Mouse (Mus musculus) hindbrain, embryonic 16.5 days (tissue): ENCODE data around the gene Plekhm1. TPM values are rescaled to one million over a fixed set of nuclear protein-coding genes. Genes with fewer than 3 reads are reported as not detected.

Experiments
- ATAC-seq: fragments of 200-750 bp; cut with Nextera tagmentation; 2 replicates; pipeline ENCODE4 v1.8.0; 2017; ENCODE audit warnings: moderate TSS enrichment, moderate library complexity
- H3K27ac ChIP-seq: fragments of 300-500 bp; sonication (generic); 2 replicates; pipeline ENCODE4 v1.5.1; 2014; ENCODE audit warnings: low read depth, mild to moderate bottlenecking, control low read depth, low read length, moderate library complexity
- H3K27me3 ChIP-seq: fragments of 300-500 bp; sonication (generic); replicated peaks from 2 replicates; pipeline ENCODE4 v1.6.1; 2014; ENCODE audit warnings: low read length; ENCODE audit not compliant: control insufficient read depth, insufficient read depth
- H3K36me3 ChIP-seq: fragments of 300-500 bp; sonication (generic); 2 replicates; pipeline ENCODE4 v1.6.1; 2014; ENCODE audit warnings: mild to moderate bottlenecking, low read length, moderate library complexity, mixed read lengths; ENCODE audit not compliant: control insufficient read depth, insufficient read depth
- H3K4me1 ChIP-seq: fragments of 300-500 bp; sonication (generic); 2 replicates; pipeline ENCODE4 v1.6.1; 2014; ENCODE audit warnings: low read depth, low read length; ENCODE audit not compliant: control insufficient read depth, insufficient read depth
- H3K4me2 ChIP-seq: fragments of 300-500 bp; sonication (generic); 2 replicates; pipeline ENCODE4 v1.6.1; 2014; ENCODE audit warnings: mild to moderate bottlenecking, low read length, control low read depth, moderate library complexity
- H3K4me3 ChIP-seq: fragments of 300-500 bp; sonication (generic); 2 replicates; pipeline ENCODE4 v1.5.1; 2014; ENCODE audit warnings: mild to moderate bottlenecking, low read length, control low read depth, moderate library complexity
- H3K9ac ChIP-seq: fragments of 300-500 bp; sonication (generic); 2 replicates; pipeline ENCODE4 v1.6.1; 2014; ENCODE audit warnings: low read depth, mild to moderate bottlenecking, control low read depth, low read length, moderate library complexity
- H3K9me3 ChIP-seq: fragments of 300-500 bp; sonication (generic); 2 replicates; pipeline ENCODE4 v1.6.1; 2014; ENCODE audit warnings: mild to moderate bottlenecking, low read length, moderate library complexity; ENCODE audit not compliant: control insufficient read depth
- WGBS: fragments of 180-500 bp; shearing (Covaris S2); extraction: QIAGEN DNeasy Blood & Tissue Kit; methylation state at CpG from one replicate; pipeline ENCODE4 v1.1.7; 2014; 5-methylcytosine and 5-hydroxymethylcytosine counted together
- polyA plus RNA-seq: library from polyadenylated mRNA; unstranded; fragments of >200 nt; fragmentation: Nextera tagmentation; extraction: Ambion mirVana; gene quantifications from 2 replicates; pipeline ENCODE4 v1.2.1, GENCODE M21; 2015

The Plekhm1 gene
- polyA plus RNA-seq, 1 experiment from 2014 or later: 7.2 TPM

- Histone ChIP-seq H3K4me1 (no peaks in the 10 kb centered on the region), H3K4me3 (no peak overlapping the region), H3K36me3 (no peaks in the 10 kb centered on the region), H3K4me2 (no peak overlapping the region), H3K9me3 (no peaks in the 10 kb centered on the region), H3K27me3 (no peaks in the 10 kb centered on the region), H3K27ac (no peak overlapping the region), H3K9ac (no peak overlapping the region)
- ATAC-seq: no peak
- 56% methylated on average over 4 of the region's 4 CpGs for whole genome bisulfite sequencing
Observed at GRCm38 (mm10) chr11:103320646-103321045, 91.8 kb downstream of the Plekhm1 start.

- no peak for ATAC-seq
Observed at GRCm38 (mm10) chr11:103320196-103320595, 92.3 kb downstream of the Plekhm1 start.

DNA sequence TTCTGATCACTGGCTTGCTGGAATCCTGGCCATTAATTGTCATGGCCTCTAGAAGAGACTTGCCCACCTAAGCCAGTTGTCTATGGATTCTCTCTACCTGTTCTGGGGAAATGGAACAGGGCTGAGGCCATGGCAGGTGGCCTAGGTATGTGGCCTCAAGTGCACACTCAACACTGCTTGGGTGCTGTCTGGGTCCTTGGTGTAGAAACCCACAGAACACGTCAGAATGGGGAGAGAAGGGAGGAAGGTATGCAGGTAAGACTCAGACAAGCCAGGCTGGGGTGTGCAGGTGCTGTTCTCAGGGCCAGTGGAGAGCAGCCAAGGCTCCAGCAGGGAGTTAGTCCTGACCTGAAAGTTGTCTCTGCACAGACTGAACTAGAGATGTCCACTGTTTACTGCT, 94.4 kb downstream of the Plekhm1 start:
- H3K27me3 ChIP-seq: no peaks in the 10 kb centered on the region
- no peak overlapping the region for H3K4me3 ChIP-seq
- no peak for ATAC-seq
- 67% methylated on average over 1 of the region's 1 CpGs for WGBS
- no peaks in the 10 kb centered on the region for H3K36me3 ChIP-seq
- H3K4me1 ChIP-seq: no peaks in the 10 kb centered on the region
- no peak overlapping the region for H3K4me2 ChIP-seq
- H3K9me3 ChIP-seq: no peaks in the 10 kb centered on the region
- H3K9ac ChIP-seq: no peak overlapping the region
- H3K27ac ChIP-seq: no peak overlapping the region

More at GRCm38 (mm10) chr11:103320196-103320595, 92.3 kb downstream of the Plekhm1 start:
- Histone ChIP-seq H3K36me3 (no peaks in the 10 kb centered on the region), H3K27me3 (no peaks in the 10 kb centered on the region), H3K4me1 (no peaks in the 10 kb centered on the region), H3K4me2 (no peak overlapping the region), H3K9ac (no peak overlapping the region), H3K9me3 (no peaks in the 10 kb centered on the region), H3K4me3 (no peak overlapping the region), H3K27ac (no peak overlapping the region)
- WGBS: 88% methylated on average over 8 of the region's 8 CpGs

- no peak overlapping the region for H3K4me2 ChIP-seq
- WGBS: 80% methylated on average over 5 of the region's 5 CpGs
- H3K4me1 ChIP-seq: peaks cover 7% of the 10 kb centered on the region
- H3K9me3 ChIP-seq: no peaks in the 10 kb centered on the region
- no peak for ATAC-seq
- no peak overlapping the region for H3K27ac ChIP-seq
- H3K36me3 ChIP-seq: no peaks in the 10 kb centered on the region
- no peak overlapping the region for H3K4me3 ChIP-seq
- no peak overlapping the region for H3K9ac ChIP-seq
- H3K27me3 ChIP-seq: no peaks in the 10 kb centered on the region
Observed at GRCm38 (mm10) chr11:103315379-103315778, 97.1 kb downstream of the Plekhm1 start.

GRCm38 (mm10) chr11:103314736-103315374, 97.6 kb downstream of the Plekhm1 start:
- Histone ChIP-seq H3K9ac (no peak overlapping the region), H3K36me3 (no peaks in the 10 kb centered on the region), H3K4me3 (no peak overlapping the region), H3K4me2 (no peak overlapping the region), H3K4me1 (peaks cover 7% of the 10 kb centered on the region), H3K27ac (no peak overlapping the region), H3K9me3 (no peaks in the 10 kb centered on the region), H3K27me3 (no peaks in the 10 kb centered on the region)
- no peak for ATAC-seq
- 71% methylated on average over 10 of the region's 10 CpGs for WGBS

Other genes with a start within 250 kb of the Plekhm1 start
- 7.6 and 8.6 TPM in 2 replicates for gene Fmnl1, start 241.6 kb downstream of the Plekhm1 start, polyA plus RNA-seq
- 1.9 and 3.0 TPM in 2 replicates for gene 1700023F06Rik, start 204.1 kb downstream of the Plekhm1 start, polyA plus RNA-seq
- gene Spata32, start 194.3 kb downstream of the Plekhm1 start, polyA plus RNA-seq: 0.99 and 1.3 TPM in 2 replicates
- 4.6 and 4.7 TPM in 2 replicates for gene Map3k14, start 145.2 kb downstream of the Plekhm1 start, polyA plus RNA-seq
- 4.8 and 5.6 TPM in 2 replicates for gene Arhgap27, start 49.0 kb downstream of the Plekhm1 start, polyA plus RNA-seq
- gene Lrrc37a, start 91.9 kb upstream of the Plekhm1 start, polyA plus RNA-seq: 0.01 TPM in 1 of 2 replicates, not detected in the other
- not detected in 2 replicates for gene Gm884, start 208.5 kb upstream of the Plekhm1 start, polyA plus RNA-seq
- gene Lyzl6, start 226.2 kb upstream of the Plekhm1 start, polyA plus RNA-seq: not detected in 2 replicates
- 2.6 and 3.5 TPM in 2 replicates for gene Rprml, start 236.9 kb upstream of the Plekhm1 start, polyA plus RNA-seq